Mouse (Mus musculus): Measurements from ENCODE around the gene Gm10338.
"Not testable (repeated sequence)": the region's sequence is repeated elsewhere in the genome, so short reads cannot be mapped to it uniquely, and the experiment has no call there.

Gene Gm10338

GRCm38 (mm10) chr14:7595492-7595891 lies at the start of gene Gm10338:
Gene Gm10338, minus strand, starts transcription at chr14:7595592.
- not testable (repeated sequence) for DNase-seq (ENCODE audit: extremely low spot score)

- DNase-seq (ENCODE audit: extremely low spot score): not testable (repeated sequence)
Observed at GRCm38 (mm10) chr14:7643872-7644271, 48.5 kb upstream of the Gm10338 start, which contains the start of gene Gm10128. Gene Gm10128, minus strand, starts transcription at chr14:7643972.

GRCm38 (mm10) chr14:7568382-7568781 lies 27.0 kb downstream of the Gm10338 start, which contains the start of gene Gm3558:
Gene Gm3558, minus strand, starts transcription at chr14:7568566.
- not testable (repeated sequence) for DNase-seq (ENCODE audit: extremely low spot score)

GRCm38 (mm10) chr14:7567890-7568289 lies 27.5 kb downstream of the Gm10338 start:
- not testable (repeated sequence) for DNase-seq (ENCODE audit: extremely low spot score)

GRCm38 (mm10) chr14:7567266-7567665 lies 28.1 kb downstream of the Gm10338 start:
- not testable (repeated sequence) for DNase-seq (ENCODE audit: extremely low spot score)
